Mouse (Mus musculus): ENCODE data around the gene Nfam1.
A peak's percentile ranks its signal among the peaks of the same experiment; 100 is the strongest.

DNA sequence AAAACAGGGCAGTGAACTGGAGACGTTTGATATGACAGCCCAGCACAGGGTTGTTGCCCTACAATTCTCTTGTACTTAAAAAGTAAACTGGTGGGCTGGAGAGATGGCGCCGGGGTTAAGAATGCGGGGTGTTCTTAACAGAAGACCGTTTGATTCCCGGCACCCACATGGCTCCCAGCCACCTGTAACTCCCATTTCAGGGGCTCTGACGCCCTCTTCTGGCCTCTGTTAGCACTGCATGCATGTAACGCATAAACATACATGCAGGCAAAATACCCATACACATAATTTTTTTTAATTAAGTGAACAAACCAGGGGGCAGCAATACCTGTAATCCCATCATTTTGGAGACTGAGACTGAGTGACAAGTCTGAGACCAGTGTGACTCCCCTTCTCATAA lies 24.4 kb upstream of the Nfam1 start:
- peak; percentile 64; the same call in 1 of the 2 replicates for TF ChIP-seq CTCF (IDR thresholded peaks at IDR 0.05; ENCODE audit: control insufficient read depth, insufficient read depth, insufficient replicate concordance, low read depth, low read length)
- TF ChIP-seq POLR2A (IDR thresholded peaks at IDR 0.05; ENCODE audit: control insufficient read depth, low read depth, low read length) = no peak

All from testis, adult 2 months (tissue).